Mouse (Mus musculus) adrenal gland, postnatal 4 days (tissue): ENCODE data around the gene Ces1d. TPM values are rescaled to one million over a fixed set of nuclear protein-coding genes. Genes with fewer than 3 reads are reported as not detected.

Experiments used
- DNase-seq, 2 experiments: peaks; one replicate each; pipeline ENCODE4 v3.0.0; 2021 to 2022; ENCODE audit warnings: low spot score in 2 of 2, mixed read lengths in 2 of 2
- total RNA-seq, 2 experiments: library from RNA; stranded (reverse); gene quantifications; 2 replicates each; pipeline ENCODE4 v1.2.3; 2021

The Ces1d gene
- total RNA-seq, 2 experiments from 2014 or later = 10.9 to 26.2 TPM

DNA sequence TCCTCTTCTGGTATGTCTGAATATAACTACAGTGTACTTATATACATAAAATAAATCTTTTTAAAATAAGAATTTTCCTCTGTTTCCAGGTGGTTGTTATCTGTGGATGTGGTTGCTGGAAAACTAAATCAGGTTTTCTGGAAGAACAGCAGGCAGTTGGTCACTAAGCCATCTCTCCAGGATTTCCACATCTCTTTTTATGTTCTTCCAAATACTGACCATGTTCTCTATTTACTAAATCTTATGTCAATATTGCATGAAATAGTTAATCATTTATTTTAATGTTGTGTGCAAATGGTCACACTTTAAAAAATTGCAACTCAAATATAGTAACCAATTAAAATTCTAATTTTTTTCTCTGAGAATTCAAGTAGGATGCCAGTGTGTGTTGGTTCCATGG lies 50.3 kb downstream of the Ces1d start:
- DNase-seq = no peak

DNA sequence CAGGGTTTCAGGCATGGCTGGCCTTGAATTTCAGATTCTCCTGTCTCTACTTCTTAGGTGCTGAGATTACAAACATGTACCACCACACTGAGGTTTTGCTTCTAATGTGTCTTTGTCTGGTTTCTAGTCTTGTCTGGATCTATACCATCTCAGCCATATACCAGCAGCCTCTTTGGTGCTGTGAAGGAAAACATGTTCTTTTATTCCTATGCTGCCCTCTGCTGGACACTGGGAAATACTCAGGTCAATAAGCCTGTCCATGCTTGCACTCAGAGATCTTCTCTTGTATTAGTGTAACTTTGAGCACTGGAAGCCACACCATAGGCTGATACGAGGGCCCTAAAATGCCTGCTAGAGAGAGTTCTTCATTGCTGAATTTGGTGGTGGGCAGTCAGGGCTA lies 56.9 kb downstream of the Ces1d start:
- peak in 1 of 2 experiments; percentile 13 for DNase-seq

DNA sequence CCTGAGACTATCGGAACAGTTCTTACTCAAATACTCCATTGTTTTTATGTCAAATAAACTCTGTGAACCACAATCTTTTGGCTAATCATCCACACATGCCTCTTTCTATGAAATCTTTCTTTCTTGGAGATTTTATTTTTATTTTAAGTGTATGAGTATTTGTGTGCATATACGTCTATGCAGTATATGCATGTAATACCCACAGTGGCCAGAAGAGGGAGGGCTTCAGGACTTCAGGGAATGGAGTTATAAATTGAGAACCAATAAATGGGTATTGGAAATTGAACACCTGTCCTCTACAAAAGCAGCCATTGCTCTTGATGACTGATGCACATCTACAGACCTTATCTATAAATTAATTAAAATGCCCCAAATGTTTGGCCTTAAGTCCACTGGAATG lies 65.4 kb downstream of the Ces1d start:
- DNase-seq = no peak

DNA sequence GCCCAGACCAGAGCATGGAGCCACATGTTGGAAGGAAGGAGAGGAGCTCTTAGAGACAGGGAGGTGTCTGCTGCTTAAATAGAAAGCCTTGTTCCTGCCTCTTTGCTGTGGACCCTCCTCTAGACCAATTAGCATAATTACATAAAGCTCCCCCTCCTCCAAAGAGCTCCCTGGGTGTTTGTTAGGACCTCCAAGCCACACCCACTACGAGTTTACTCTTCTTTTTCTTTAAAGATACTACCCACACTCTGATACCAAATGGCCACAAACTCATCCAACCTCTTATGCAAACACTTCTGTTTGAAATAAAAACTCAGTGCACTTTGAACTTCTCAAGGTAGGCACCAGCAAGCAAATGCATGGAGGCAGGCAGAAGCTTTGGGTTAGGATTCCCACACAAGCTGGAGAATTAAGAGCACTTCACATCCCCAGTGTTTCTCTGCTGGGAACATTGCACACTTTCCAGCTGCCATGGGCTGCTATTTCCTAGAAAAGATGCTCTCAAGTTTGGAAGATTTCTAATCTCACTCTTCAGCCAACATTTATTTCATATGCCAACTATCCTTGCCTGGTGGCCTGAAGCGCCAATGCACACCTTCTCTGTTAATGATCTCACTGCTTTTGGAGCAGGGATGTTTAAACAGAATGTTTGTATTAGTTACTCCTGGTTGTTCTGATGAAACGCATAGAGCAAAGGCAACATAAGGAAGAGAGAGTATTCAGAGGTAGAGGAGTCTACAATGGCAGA lies 66.2 kb downstream of the Ces1d start, which contains the start of gene Ces1c:
TSS of gene Ces1c (minus strand) at position 51 of the 748 bp plus-strand sequence.
- DNase-seq = no peak

DNA sequence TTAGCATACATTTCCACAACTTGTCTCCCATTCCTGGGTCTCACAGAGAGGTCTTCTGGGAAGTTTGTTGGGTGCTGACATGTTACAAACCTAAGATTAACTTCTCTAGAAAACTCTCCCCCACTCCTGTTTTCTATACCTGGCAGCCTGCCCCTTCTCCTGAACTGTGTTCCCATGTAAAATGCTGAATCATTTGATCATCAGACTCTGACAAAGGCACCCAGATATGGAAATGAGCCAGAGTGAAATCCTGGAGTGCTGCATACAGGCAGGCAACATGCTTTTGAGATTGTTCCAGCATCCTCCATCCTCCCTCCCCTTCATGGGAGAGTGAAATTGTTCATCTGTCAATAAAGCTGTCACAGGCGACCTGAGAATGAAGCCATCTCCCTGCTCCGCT lies 71.2 kb downstream of the Ces1d start:
- no peak for DNase-seq

DNA sequence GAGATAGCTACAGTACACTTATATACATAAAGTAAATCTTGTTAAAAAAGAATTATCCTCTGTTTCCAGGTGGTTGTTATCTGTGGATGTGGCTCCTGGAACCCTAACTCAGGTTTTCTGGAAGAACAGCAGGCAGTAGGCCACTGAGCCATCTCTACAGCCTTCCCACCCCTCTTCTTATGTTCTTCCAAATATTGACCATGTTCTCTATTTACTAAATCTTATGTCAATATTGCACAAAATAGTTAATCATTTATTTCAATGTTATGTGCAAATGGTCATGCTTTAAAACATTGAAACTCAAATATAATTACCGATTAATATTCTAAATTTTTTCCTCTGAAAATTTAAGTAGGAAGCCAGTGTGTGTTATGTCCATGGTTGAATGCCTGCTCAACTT lies 75.6 kb downstream of the Ces1d start:
- no peak for DNase-seq

Other genes with a start within 250 kb of the Ces1d start
- gene Slc6a2, start 237.8 kb downstream of the Ces1d start, total RNA-seq = 10 to 100 TPM; 33.3 to 59.2 TPM
- gene Ces1a, start 149.6 kb downstream of the Ces1d start, total RNA-seq = not detected
- 1 to 10 TPM in 1 of 2 experiments, not detected in 1; 4.0 TPM for gene Ces1b, start 117.8 kb downstream of the Ces1d start, total RNA-seq
- 10 to 100 TPM in 1 of 2 experiments, 1 to 10 TPM in 1; 1.4 to 60.2 TPM for gene Ces1c, start 66.6 kb downstream of the Ces1d start, total RNA-seq
- gene Ces1e, start 31.8 kb upstream of the Ces1d start, total RNA-seq = 1 to 10 TPM in 1 of 2 experiments, under 1 TPM in 1; 0.53 to 1.2 TPM
- gene Ces1f, start 81.9 kb upstream of the Ces1d start, total RNA-seq = 1 to 10 TPM in 1 of 2 experiments, under 1 TPM in 1; 0.50 to 2.1 TPM
- gene Ces1g, start 139.5 kb upstream of the Ces1d start, total RNA-seq = 1 to 10 TPM in 1 of 2 experiments, not detected in 1; 1.8 TPM
- gene Ces1h, start 181.9 kb upstream of the Ces1d start, total RNA-seq = not detected